Mouse (Mus musculus) hindbrain, postnatal 0 days (tissue): ENCODE measurements around the gene Kmt2d. TPM values are rescaled to one million over a fixed set of nuclear protein-coding genes. Genes with fewer than 3 reads are reported as not detected.

Source experiments
- ATAC-seq: fragments of 200-750 bp; cut with Nextera tagmentation; 2 replicates; pipeline ENCODE4 v1.8.0; 2017; ENCODE audit warnings: mild to moderate bottlenecking, moderate TSS enrichment, moderate library complexity
- DNase-seq: peaks from one replicate; pipeline ENCODE4 v3.0.0-alpha.2; 2015; ENCODE audit warnings: low spot score
- H3K27ac ChIP-seq: fragments of 300-500 bp; sonication (generic); 2 replicates; pipeline ENCODE4 v1.5.1; 2014; ENCODE audit warnings: mild to moderate bottlenecking
- H3K27me3 ChIP-seq: fragments of 300-500 bp; sonication (generic); 2 replicates; pipeline ENCODE4 v1.6.1; 2014; ENCODE audit warnings: low read length, mixed read lengths; ENCODE audit not compliant: insufficient read depth
- H3K36me3 ChIP-seq: fragments of 300-500 bp; sonication (generic); 2 replicates; pipeline ENCODE4 v1.6.1; 2014; ENCODE audit warnings: low read length, mixed read lengths; ENCODE audit not compliant: insufficient read depth
- H3K4me1 ChIP-seq: fragments of 300-500 bp; sonication (generic); 2 replicates; pipeline ENCODE4 v1.6.1; 2014; ENCODE audit warnings: antibody characterized with exemption, low read length, mixed read lengths; ENCODE audit not compliant: insufficient read depth
- H3K4me2 ChIP-seq: fragments of 300-500 bp; sonication (generic); 2 replicates; pipeline ENCODE4 v1.6.1; 2014; ENCODE audit warnings: low read depth, mild to moderate bottlenecking, low read length, moderate library complexity, mixed read lengths
- H3K4me3 ChIP-seq: fragments of 300-500 bp; sonication (generic); 2 replicates; pipeline ENCODE4 v1.5.1; 2014; ENCODE audit warnings: low read length
- H3K9ac ChIP-seq: fragments of 300-500 bp; sonication (generic); replicated peaks from 2 replicates; pipeline ENCODE4 v1.6.1; 2014; ENCODE audit warnings: mild to moderate bottlenecking, low read length, moderate library complexity, mixed read lengths
- H3K9me3 ChIP-seq: fragments of 300-500 bp; sonication (generic); 2 replicates; pipeline ENCODE4 v1.6.1; 2016; ENCODE audit warnings: low read length, mixed read lengths
- CTCF ChIP-seq: IDR thresholded peaks from 2 replicates; pipeline ENCODE4 v1.5.1; 2016; ENCODE audit warnings: antibody characterized with exemption, control low read depth, low read depth
- WGBS: fragments of 180-500 bp; shearing (Covaris S2); extraction: QIAGEN DNeasy Blood & Tissue Kit; methylation state at CpG from one replicate; pipeline ENCODE4 v1.1.7; 2014; 5-methylcytosine and 5-hydroxymethylcytosine counted together
- polyA plus RNA-seq: library from polyadenylated mRNA; unstranded; fragments of >200 nt; fragmentation: Nextera tagmentation; extraction: Ambion mirVana; gene quantifications from 2 replicates; pipeline ENCODE4 v1.2.1, GENCODE M21; 2015
- total RNA-seq: library from RNA; depleted of rRNA; stranded (reverse); fragments of >200 nt; gene quantifications from 2 replicates; pipeline ENCODE4 v1.2.3, GENCODE M21; 2014

The Kmt2d gene
- total and polyA plus RNA-seq, 2 experiments from 2014 or later, result 7.4 to 27.7 TPM

GRCm38 (mm10) chr15:98859319-98860043 is 11.5 kb downstream of the Kmt2d start:
- no peaks in the 10 kb centered on the region for H3K4me1 ChIP-seq
- no peak overlapping the region for H3K4me2 ChIP-seq
- no peak overlapping the region for H3K27ac ChIP-seq
- DNase-seq, result no peak
- ATAC-seq, result no peak
- no peaks in the 10 kb centered on the region for H3K9me3 ChIP-seq
- no peak overlapping the region for H3K4me3 ChIP-seq
- H3K36me3 ChIP-seq, result peaks cover 91% of the 10 kb centered on the region
- no peak for TF ChIP-seq CTCF
- no peaks in the 10 kb centered on the region for H3K27me3 ChIP-seq
- no peak overlapping the region for H3K9ac ChIP-seq
- 83% methylated on average over 9 of the region's 9 CpGs for WGBS

GRCm38 (mm10) chr15:98854214-98854613 is 16.8 kb downstream of the Kmt2d start:
- Histone ChIP-seq H3K9ac (no peak overlapping the region), H3K4me1 (no peaks in the 10 kb centered on the region), H3K9me3 (no peaks in the 10 kb centered on the region), H3K27me3 (no peaks in the 10 kb centered on the region), H3K36me3 (peaks cover 94% of the 10 kb centered on the region), H3K4me3 (no peak overlapping the region), H3K27ac (no peak overlapping the region), H3K4me2 (no peak overlapping the region)
- DNase-seq, result no peak
- no peak for TF ChIP-seq CTCF
- WGBS, result 92% methylated on average over 16 of the region's 16 CpGs
- ATAC-seq, result no peak

- H3K9ac ChIP-seq, result no peak overlapping the region
- no peak overlapping the region for H3K27ac ChIP-seq
- H3K9me3 ChIP-seq, result no peaks in the 10 kb centered on the region
- peaks cover 98% of the 10 kb centered on the region for H3K36me3 ChIP-seq
- WGBS, result 91% methylated on average over 28 of the region's 28 CpGs
- no peaks in the 10 kb centered on the region for H3K27me3 ChIP-seq
- no peak for TF ChIP-seq CTCF
- ATAC-seq, result 0 out of 2 replicates have a peak, but pooled peaks have one; percentile 23
- H3K4me2 ChIP-seq, result no peak overlapping the region
- no peak for DNase-seq
- no peaks in the 10 kb centered on the region for H3K4me1 ChIP-seq
- H3K4me3 ChIP-seq, result no peak overlapping the region
Measured at GRCm38 (mm10) chr15:98853161-98853937, 17.7 kb downstream of the Kmt2d start.

- peaks cover 93% of the 10 kb centered on the region for H3K36me3 ChIP-seq
- H3K27me3 ChIP-seq, result no peaks in the 10 kb centered on the region
- ATAC-seq, result no peak
- no peak for DNase-seq
- no peak overlapping the region for H3K4me3 ChIP-seq
- H3K9me3 ChIP-seq, result no peaks in the 10 kb centered on the region
- no peak overlapping the region for H3K27ac ChIP-seq
- TF ChIP-seq CTCF, result no peak
- H3K9ac ChIP-seq, result no peak overlapping the region
- WGBS, result 94% methylated on average over 9 of the region's 9 CpGs
- H3K4me1 ChIP-seq, result no peaks in the 10 kb centered on the region
- H3K4me2 ChIP-seq, result no peak overlapping the region
Measured at GRCm38 (mm10) chr15:98852733-98853132, 18.3 kb downstream of the Kmt2d start.

- DNase-seq (no peak), ATAC-seq (no peak)
- Histone ChIP-seq H3K36me3 (peaks cover 93% of the 10 kb centered on the region), H3K9ac (no peak overlapping the region), H3K27ac (no peak overlapping the region), H3K27me3 (no peaks in the 10 kb centered on the region), H3K4me1 (no peaks in the 10 kb centered on the region), H3K4me2 (no peak overlapping the region), H3K9me3 (no peaks in the 10 kb centered on the region), H3K4me3 (no peak overlapping the region)
- no peak for TF ChIP-seq CTCF
- WGBS, result 96% methylated on average over 9 of the region's 9 CpGs
Measured at GRCm38 (mm10) chr15:98852071-98852470, 18.9 kb downstream of the Kmt2d start.

- DNase-seq (no peak), ATAC-seq (no peak)
- peaks cover 93% of the 10 kb centered on the region for H3K36me3 ChIP-seq
- no peak overlapping the region for H3K4me3 ChIP-seq
- H3K4me1 ChIP-seq, result no peaks in the 10 kb centered on the region
- 89% methylated on average over 21 of the region's 21 CpGs for WGBS
- H3K4me2 ChIP-seq, result no peak overlapping the region
- no peak for TF ChIP-seq CTCF
- no peak overlapping the region for H3K27ac ChIP-seq
- no peaks in the 10 kb centered on the region for H3K9me3 ChIP-seq
- no peaks in the 10 kb centered on the region for H3K27me3 ChIP-seq
- no peak overlapping the region for H3K9ac ChIP-seq
Measured at GRCm38 (mm10) chr15:98851229-98851818, 19.7 kb downstream of the Kmt2d start.
